Mouse (Mus musculus): ENCODE measurements around the gene Tmprss12. TPM values are rescaled to one million over a fixed set of nuclear protein-coding genes. Genes with fewer than 3 reads are reported as not detected.
A peak's percentile ranks its signal among the peaks of the same experiment; 100 is the strongest.
"Not testable (repeated sequence)": the region's sequence is repeated elsewhere in the genome, so short reads cannot be mapped to it uniquely, and the experiment has no call there.

Gene Tmprss12
- polyA plus RNA-seq, 2 experiments from 2014 or later, result not detected

DNA sequence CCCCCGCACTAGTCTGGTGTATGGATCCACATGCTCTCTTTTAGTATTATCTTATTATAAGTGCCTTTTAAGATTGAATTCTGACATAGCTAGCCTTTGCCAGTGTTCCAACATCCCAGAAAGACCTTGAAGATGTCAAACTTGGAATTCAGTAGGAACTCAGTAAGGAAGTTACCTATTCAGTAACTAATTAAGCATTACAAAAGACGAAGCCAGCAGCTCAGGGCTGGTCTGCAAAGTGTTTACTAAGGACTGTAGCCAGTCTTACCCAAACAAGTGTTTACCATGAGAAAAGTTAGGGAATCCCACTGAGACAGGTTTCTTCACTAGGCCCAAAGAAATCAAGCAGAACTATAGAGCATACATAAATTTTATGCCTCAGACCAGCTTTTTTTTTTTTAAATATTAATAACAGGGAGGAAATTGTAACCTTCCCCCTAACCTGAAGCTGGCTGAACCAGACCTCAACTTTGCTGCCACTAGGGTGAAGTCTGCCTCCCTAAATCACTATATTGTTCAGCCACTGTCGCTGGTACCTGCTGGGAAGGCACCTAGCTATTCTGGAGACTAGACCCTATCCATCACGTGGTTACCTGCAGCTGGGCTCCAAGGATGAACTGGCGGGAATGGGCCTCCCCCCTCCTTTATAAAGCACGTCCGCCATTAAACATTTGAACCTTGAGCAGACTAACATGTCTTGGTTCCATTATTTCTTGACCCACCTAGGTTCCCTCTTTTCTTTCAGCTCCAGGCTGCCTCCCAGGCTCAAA lies 5.7 kb upstream of the Tmprss12 start:
- no peak for ATAC-seq

DNA sequence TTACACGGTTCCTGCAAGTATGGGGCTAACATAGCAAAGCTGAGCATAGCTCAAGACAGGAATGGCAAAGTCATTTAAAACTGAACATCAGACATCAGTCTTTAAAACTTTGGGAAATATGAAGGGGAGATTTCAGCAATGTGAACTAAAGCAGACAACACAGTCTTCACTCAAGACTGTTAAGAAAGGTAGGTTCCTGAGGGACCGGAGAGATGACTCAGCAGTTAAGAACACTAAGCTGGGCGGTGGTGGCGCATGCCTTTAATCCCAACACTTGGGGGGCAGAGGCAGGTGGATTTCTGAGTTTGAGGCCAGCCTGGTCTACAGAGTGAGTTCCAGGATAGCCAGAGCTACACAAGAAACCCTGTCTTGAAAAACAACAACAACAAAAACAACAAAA lies 4.2 kb upstream of the Tmprss12 start:
- no peak for ATAC-seq

- ATAC-seq, result no peak
Observed at GRCm38 (mm10) chr15:100277586-100277985, 3.1 kb upstream of the Tmprss12 start.

DNA sequence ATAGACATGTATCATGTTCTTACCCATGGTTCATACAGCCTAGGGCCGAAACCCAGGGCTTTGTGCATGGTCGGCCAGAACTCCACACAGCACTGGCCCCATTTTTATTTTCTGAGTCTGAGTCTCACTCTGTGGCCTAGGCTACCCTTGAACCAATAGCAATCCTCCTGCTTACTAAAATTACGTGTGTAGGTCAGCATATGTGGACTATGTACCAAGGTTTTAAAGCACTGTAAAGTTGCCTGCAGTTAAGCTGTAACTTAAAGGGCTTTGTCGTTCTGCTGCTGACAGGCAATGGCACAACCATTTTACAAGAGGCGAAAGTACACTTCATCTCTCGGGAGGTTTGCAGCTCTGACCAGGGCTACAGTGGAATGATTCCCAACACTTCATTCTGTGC lies 8.3 kb downstream of the Tmprss12 start:
- ATAC-seq, result no peak

- ATAC-seq, result no peak
Observed at GRCm38 (mm10) chr15:100290858-100291257, 10.2 kb downstream of the Tmprss12 start.

GRCm38 (mm10) chr15:100292326-100292725 lies 11.7 kb downstream of the Tmprss12 start:
- no peak for ATAC-seq

GRCm38 (mm10) chr15:100297856-100298255 lies 17.2 kb downstream of the Tmprss12 start:
- ATAC-seq, result no peak

- ATAC-seq, result no peak
Observed at GRCm38 (mm10) chr15:100300499-100300898, 19.9 kb downstream of the Tmprss12 start.

DNA sequence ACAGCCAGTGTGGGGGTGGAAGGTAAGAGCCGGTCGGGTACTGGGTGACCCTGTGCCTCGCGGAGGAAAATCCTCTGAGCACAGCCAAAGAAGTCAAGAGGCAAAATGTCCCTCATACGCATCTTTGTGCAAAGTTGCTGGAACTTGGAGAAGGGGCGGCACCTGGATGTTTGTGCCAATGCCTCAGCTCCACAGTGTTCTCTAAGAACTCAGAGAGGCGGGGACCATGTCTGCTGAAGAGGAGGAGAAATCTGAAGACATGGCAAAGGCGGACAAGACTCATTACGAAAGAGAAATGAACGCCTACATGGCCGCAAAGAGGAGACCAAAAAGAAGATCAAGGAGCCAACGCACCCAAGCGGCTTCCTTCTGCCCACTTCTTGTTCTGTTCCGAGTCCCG lies 20.9 kb downstream of the Tmprss12 start:
- no peak for ATAC-seq

DNA sequence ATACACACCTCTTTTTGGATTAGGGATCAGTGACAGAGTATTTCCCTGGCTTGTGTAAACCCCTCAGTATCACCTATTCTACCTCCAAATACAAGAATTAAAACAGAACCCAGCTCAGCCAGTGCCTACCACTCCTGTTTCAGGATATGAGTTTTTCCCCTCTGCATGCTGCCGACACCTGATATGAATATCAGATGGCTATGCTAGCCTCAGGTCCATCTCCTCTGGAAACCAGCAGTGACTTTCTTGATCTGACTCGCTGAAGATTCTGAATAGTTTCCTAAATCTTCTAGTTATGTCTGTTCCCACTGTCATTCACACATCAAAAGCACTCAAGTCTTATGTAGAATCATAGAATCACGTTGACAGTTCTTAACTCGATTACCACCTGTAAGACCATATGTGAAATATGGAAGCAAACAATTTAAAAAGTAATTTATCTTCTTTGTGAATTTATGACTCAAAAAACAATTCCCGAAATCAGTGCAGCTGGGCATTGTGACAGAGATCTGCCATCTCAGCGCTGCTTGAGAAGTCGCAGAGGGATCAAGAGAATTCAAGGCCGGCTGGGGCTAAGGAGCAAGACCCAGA lies 22.9 kb downstream of the Tmprss12 start:
- no peak for ATAC-seq

DNA sequence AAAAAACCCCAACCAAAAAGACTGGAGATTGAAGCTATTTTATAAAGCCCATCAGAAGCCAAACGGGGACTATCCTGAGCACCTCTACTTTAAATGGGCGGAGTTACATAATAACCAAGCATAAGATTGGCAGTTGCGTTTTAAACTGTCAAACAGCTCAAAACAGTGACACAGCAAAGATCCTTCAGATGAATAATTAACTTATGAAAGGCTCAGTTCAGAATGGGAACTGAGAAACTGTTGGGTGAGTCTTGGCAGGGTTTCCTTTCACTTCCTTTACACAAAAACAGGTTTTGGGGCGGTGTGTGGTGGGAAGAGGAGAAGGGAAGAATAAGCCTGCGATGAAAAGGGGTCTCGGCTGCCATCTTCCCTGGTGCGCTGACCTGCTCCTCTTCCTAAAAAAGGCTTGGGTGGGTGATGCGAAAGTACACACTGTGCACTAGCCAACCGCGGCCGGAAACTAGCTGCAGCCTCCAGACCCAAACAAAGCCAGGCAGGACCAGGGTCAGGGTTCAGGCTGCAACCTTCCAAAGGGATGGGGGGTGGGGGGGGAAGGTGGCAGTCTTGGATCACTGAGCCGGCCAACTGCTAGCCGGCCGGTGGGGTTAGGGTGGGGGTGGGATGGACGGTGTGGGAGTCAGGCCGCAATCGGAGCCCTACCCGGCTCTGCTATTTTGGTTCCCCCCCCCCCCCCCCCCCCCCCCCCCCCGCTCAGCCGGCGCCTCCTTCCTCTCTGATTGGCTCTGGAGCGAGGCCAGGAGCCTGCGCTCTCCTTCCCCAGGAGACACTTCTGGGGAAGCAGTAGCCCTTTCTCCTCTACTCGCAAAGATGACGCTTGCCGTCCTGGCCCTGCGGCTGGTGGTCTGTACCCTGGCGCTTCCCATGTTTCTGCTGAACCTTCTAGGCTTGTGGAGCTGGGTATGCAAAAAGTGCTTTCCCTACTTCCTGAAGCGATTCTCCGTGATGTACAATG lies 23.7 kb downstream of the Tmprss12 start, which contains the start of gene Mettl7a1:
TSS of gene Mettl7a1 (plus strand) at position 122 of the 973 bp plus-strand sequence.
- peak; percentile 77 for ATAC-seq

- no peak for ATAC-seq
Observed at GRCm38 (mm10) chr15:100306201-100306600, 25.6 kb downstream of the Tmprss12 start.

- ATAC-seq, result not testable (repeated sequence)
Observed at GRCm38 (mm10) chr15:100307438-100308096, 26.9 kb downstream of the Tmprss12 start.

GRCm38 (mm10) chr15:100312346-100312745 lies 31.7 kb downstream of the Tmprss12 start:
- ATAC-seq, result peak; percentile 93

- no peak for ATAC-seq
Observed at GRCm38 (mm10) chr15:100314448-100315145, 34.0 kb downstream of the Tmprss12 start.

DNA sequence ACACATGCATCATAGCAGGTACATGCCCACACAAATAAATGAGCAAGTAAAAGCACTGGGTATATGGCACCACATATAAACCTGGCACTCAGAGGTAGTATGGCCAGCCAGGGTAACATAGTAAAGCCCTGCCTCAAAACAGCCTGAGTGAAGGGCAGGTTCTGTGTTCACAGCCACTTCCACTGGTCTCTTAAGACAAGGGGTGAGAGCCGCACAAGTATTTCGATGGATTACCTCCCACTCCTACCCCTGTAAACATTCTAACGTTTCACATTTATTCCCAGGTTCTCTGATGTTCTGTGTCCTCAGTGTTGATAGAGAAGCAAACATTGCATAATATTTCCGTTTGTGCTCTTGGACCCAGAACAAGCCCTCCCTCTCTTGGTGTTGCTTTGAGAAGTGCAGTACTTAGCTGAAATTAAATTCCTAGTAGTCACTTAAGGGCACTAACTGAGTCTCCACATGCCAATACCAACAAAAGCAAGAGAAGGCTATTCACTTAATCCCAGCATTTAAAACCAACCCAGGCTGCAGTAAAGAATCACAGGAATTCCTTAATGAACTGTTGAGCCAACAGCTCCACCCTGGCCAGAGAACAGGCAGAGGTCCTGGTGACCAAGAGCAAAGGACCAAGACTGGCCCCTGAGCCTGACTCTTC lies 37.5 kb downstream of the Tmprss12 start:
- ATAC-seq, result not testable (repeated sequence)

- no peak for ATAC-seq
Observed at GRCm38 (mm10) chr15:100319884-100320283, 39.2 kb downstream of the Tmprss12 start.

- ATAC-seq, result no peak
Observed at GRCm38 (mm10) chr15:100320295-100320905, 39.8 kb downstream of the Tmprss12 start.

- ATAC-seq, result no peak
Observed at GRCm38 (mm10) chr15:100321134-100321533, 40.5 kb downstream of the Tmprss12 start.

DNA sequence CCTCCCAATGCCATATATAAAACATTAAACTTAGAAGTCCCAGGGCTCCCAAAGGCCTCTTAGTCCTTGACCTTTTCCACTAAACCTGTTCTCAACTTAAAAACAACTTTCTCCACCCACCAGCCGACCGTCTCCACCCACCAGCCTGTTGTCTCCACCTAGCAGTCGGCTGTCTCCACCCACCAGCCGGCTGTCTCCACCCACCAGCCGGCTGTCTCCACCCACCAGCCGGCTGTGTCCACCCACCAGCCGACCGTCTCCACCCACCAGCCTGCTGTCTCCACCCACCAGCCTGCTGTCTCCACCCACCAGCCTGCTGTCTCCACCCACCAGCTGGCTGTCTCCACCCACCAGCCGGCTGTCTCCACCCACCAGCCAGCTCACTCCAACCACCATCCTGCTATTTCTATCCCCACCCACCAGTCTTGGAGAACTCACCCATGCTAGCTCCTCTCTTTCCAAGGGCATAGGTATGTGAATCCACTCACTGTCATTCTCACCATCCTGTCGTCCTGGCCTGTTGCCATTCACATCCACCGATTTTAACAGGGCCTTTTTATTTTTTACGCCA lies 43.5 kb downstream of the Tmprss12 start:
- no peak for ATAC-seq
